Mouse (Mus musculus) E14TG2a.4 (cell line): ENCODE data around the gene Syn3.
"Not testable (repeated sequence)": the region's sequence is repeated elsewhere in the genome, so short reads cannot be mapped to it uniquely, and the experiment has no call there.

Experiments
- CTCF ChIP-seq: conservative IDR thresholded peaks from 2 replicates; pipeline ENCODE4 v1.5.1; 2014; ENCODE audit warnings: low read length
- NANOG ChIP-seq: IDR thresholded peaks from 2 replicates; pipeline ENCODE4 v1.6.1; 2014; ENCODE audit warnings: borderline replicate concordance, low read length, mixed read lengths
- POU5F1 ChIP-seq: IDR thresholded peaks from 2 replicates; pipeline ENCODE4 v1.6.1; 2014; ENCODE audit warnings: low read length, borderline replicate concordance

- not testable (repeated sequence) for TF ChIP-seq CTCF, POU5F1
- peak; percentile 97 for TF ChIP-seq NANOG
Measured at GRCm38 (mm10) chr10:86435006-86435405, 63.7 kb downstream of the Syn3 start.
